Mouse (Mus musculus): ENCODE data around the gene Fxr2. TPM values are rescaled to one million over a fixed set of nuclear protein-coding genes. Genes with fewer than 3 reads are reported as not detected.
A peak's percentile ranks its signal among the peaks of the same experiment; 100 is the strongest.

The Fxr2 gene
- polyA plus RNA-seq, 1 experiment from 2014 or later = 41.5 TPM

DNA sequence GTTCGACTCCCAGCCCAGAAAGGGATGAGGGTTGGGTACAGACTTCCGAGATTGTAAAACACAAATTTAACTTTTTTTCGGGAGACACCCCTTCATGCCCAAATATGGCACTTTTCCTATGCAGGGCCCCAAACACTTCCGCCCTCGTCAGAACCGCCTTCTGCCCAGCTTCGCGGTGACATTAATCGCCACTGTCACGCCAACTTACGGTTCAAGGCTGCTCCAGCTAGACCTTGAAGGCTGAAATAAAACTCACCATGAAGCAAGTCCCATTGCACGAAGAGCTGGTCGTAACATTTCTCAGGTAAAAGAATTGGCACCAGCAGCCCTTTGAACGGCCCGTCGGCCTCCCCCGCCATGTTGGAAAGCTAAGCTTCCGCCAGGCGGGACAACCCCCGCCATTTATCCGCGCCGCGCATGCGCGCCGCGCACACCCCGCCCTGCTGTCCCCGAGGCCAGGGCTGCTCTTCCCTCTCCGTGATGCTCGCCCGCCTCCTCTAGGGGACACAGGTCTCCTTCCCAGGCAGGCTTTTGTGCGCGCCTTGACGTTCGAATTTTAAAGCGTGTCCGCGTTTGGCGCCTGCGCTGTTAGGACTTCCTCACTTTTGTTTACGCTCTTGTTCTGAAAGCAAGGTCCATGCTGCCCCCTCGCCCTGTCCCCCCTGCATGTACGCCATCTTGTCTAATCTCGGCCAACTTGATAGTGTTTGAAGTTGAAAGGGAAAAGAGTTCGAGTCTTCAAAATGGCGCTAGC, 29.6 kb downstream of the Fxr2 start, which contains the start of gene Mpdu1:
TSS of gene Mpdu1 (minus strand) at position 430 of the 754 bp plus-strand sequence.
- peaks cover 48% of the 10 kb centered on the region for H3K36me3 ChIP-seq
- under 1% methylated on average over 48 of the region's 48 CpGs for WGBS
- H3K4me2 ChIP-seq = peak within 1 kb of the TSS; percentile 55
- peak; percentile 96 for ATAC-seq (ENCODE audit: low FRiP score, low read depth)
- no peaks in the 10 kb centered on the region for H3K27me3 ChIP-seq
- peak within 1 kb of the TSS; percentile 94 for H3K27ac ChIP-seq (replicated peaks)
- H3K9me3 ChIP-seq = no peaks in the 10 kb centered on the region
- peaks cover 25% of the 10 kb centered on the region for H3K4me1 ChIP-seq (replicated peaks)
- peak within 1 kb of the TSS; percentile 59 for H3K9ac ChIP-seq
- H3K4me3 ChIP-seq = peak within 1 kb of the TSS; percentile 57

DNA sequence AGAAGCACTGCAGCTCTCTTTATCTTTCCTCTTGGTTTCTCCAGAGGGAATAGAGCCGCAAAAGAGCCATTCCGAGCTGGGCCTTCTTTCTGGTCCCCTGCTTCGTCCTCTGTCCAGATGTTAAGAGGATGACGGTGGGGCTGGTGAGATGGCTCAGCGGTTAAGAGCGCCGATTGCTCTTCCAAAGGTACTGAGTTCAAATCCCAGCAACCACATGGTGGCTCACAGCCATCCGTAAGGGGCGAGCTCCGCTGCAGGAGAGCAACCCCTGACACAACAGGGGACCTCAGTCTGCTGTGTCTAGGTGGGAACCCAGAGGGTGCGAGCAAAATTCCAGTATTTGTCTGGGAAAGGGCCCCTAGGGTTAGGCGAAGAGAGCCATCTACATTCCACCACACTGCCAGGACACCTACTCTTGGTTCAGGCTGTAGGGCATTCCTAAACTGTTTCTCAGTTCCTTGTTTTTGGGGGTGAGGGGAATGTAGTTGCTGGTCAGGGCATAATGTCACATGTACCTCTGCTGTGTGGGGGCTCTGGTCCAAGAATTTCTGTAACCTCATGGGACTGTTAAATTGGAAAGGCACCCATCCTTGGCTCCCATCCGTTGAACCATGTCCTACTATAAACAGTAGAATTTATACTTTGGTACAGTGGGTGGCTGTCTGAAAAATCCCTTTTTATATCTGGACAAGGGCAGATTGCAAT, 30.3 kb downstream of the Fxr2 start:
- H3K27me3 ChIP-seq = no peaks in the 10 kb centered on the region
- H3K27ac ChIP-seq (replicated peaks) = peak overlapping the region; percentile 94
- H3K9me3 ChIP-seq = no peaks in the 10 kb centered on the region
- 67% methylated on average over 13 of the region's 13 CpGs for WGBS
- peak overlapping the region; percentile 57 for H3K4me3 ChIP-seq
- H3K4me1 ChIP-seq (replicated peaks) = peaks cover 25% of the 10 kb centered on the region
- peak; percentile 21; the same call in 1 of the 2 replicates for ATAC-seq (ENCODE audit: low FRiP score, low read depth)
- H3K9ac ChIP-seq = peak overlapping the region; percentile 59
- H3K4me2 ChIP-seq = peak overlapping the region; percentile 55
- H3K36me3 ChIP-seq = peaks cover 48% of the 10 kb centered on the region

DNA sequence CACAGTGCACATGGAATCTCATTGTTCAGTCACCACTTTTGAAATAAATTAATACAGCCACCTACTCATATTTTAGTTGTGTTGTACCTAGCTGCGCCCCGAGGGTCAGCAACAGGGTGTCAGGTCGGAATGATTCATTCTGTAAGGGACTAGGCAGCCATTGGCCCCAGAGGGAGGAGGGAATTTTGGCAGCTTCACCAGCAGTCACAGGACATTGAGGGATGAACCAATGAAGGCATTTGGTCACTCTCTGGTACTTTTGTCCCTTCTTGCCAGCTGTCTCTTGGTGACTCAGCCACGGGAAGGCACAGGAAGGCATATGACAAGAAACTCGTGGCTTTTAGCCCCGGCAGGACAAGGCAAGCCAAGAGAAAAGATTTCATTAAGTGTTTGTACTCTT, 31.0 kb downstream of the Fxr2 start:
- no peak for ATAC-seq (ENCODE audit: low FRiP score, low read depth)
- Histone ChIP-seq H3K36me3 (peaks cover 48% of the 10 kb centered on the region), H3K4me1 (replicated peaks) (peaks cover 25% of the 10 kb centered on the region), H3K4me3 (no peak overlapping the region), H3K9me3 (no peaks in the 10 kb centered on the region), H3K27ac (replicated peaks) (0 out of 2 replicates have a peak overlapping the region, but pooled peaks have one; percentile 6), H3K4me2 (no peak overlapping the region), H3K27me3 (no peaks in the 10 kb centered on the region), H3K9ac (no peak overlapping the region)
- 80% methylated on average over 6 of the region's 6 CpGs for WGBS

DNA sequence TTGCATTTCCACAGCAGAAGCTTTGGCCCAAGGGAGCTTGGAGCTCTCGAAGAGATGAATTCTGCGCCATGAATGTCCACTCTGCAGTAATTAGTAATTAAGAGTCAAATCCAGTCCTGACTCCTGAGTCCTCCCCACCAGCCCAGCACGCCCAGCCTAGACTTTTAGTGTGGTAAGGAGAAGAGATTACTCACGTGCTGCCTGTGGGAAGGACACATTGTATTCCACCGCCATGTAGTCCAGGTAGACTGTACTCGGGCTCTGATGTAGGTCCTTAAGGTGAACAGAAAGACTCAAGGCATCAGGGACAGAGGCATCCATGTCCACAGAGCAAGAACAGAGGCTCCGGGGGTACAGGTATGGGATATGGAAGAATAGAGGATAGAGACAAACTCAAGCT, 32.1 kb downstream of the Fxr2 start:
- Histone ChIP-seq H3K27me3 (no peaks in the 10 kb centered on the region), H3K9ac (no peak overlapping the region), H3K27ac (replicated peaks) (no peak overlapping the region), H3K4me3 (no peak overlapping the region), H3K9me3 (no peaks in the 10 kb centered on the region), H3K4me2 (no peak overlapping the region), H3K4me1 (replicated peaks) (peaks cover 34% of the 10 kb centered on the region), H3K36me3 (peaks cover 55% of the 10 kb centered on the region)
- no peak for ATAC-seq (ENCODE audit: low FRiP score, low read depth)
- 93% methylated on average over 7 of the region's 7 CpGs for WGBS

DNA sequence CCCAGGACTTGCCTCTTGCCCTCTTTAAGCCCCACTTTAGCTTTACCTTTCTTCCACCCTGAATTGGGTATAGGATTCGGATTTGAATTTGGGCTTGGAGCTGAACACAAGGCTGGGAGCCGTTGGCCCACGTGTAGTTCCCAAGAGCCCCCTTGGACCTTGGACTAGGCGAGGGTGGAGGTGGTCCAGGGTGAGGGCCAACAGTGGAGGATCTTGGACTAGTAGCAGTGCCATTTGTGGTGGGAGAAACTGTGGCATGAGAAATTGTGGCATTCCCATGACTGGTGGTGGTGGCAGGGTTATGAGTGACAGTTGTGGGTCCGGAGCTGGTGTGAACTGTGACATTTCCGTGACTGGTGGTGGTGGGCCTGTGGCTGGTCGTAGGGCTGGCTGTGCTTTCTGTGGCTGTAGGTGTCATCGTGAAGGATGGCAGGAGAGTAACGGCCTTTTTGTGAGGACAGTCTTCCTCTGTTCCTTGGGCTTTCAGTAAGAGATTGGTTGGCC, 32.7 kb downstream of the Fxr2 start:
- no peak for ATAC-seq (ENCODE audit: low FRiP score, low read depth)
- Histone ChIP-seq H3K4me2 (no peak overlapping the region), H3K36me3 (peaks cover 62% of the 10 kb centered on the region), H3K27ac (replicated peaks) (no peak overlapping the region), H3K4me1 (replicated peaks) (peaks cover 39% of the 10 kb centered on the region), H3K9me3 (no peaks in the 10 kb centered on the region), H3K9ac (no peak overlapping the region), H3K4me3 (no peak overlapping the region), H3K27me3 (no peaks in the 10 kb centered on the region)
- 79% methylated on average over 9 of the region's 9 CpGs for WGBS

DNA sequence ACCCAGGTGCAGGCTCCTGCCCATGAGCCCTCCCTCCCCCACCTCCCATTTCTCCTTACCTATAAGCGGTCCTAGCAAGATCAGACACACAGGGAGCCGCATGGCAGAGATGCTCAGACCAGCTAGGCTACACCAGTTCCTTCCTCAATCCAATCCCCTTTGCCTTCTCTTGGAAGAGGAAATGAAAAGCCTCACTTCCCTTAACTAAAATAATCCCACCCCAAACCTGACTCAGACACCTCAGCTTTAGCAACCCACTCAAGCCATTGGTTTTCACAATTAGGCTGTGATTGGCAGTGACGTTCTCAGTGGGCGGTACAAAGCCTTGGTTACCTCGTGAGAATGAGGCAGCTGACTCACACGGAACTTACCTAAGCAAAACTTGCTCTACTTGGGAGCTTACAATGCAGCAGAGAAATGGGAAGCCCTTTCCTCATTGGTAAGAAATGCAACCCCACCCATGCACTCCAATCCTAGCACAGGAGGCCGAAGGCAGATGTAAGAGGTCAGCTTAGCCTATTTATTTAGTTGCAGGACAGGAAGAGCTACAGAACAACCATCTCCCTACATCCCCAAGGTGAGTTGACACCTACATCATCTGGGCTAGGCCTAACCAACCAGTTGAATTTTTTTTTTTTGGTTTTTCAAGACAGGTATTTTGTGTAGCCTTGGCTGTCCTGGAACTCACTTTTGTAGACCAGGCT, 33.3 kb downstream of the Fxr2 start, which contains the start of gene Cd68:
TSS of gene Cd68 (minus strand) at position 193 of the 704 bp plus-strand sequence.
- peaks cover 37% of the 10 kb centered on the region for H3K4me1 ChIP-seq (replicated peaks)
- no peaks in the 10 kb centered on the region for H3K27me3 ChIP-seq
- H3K9me3 ChIP-seq = no peaks in the 10 kb centered on the region
- no peak within 1 kb of the TSS for H3K4me2 ChIP-seq
- ATAC-seq (ENCODE audit: low FRiP score, low read depth) = no peak
- H3K9ac ChIP-seq = no peak within 1 kb of the TSS
- H3K4me3 ChIP-seq = no peak within 1 kb of the TSS
- H3K27ac ChIP-seq (replicated peaks) = no peak within 1 kb of the TSS
- WGBS = 40% methylated on average over 7 of the region's 7 CpGs
- peaks cover 62% of the 10 kb centered on the region for H3K36me3 ChIP-seq

DNA sequence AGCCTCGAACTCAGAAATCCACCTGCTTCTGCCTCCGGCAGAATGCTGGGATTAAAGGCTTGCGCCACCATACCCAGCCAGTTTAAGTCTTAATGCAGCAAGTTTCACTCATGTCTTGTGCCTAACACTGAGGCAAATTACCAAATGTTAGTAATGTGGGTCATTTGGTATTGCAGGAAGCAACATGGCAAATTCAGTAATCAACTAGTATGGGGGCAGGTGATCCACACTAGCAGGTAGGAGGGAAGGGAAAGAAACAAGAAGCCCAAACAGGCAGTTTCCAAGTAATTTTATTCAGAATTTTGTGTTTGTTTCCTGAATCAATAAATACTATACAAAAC, 33.8 kb downstream of the Fxr2 start:
- Histone ChIP-seq H3K9ac (no peak overlapping the region), H3K27me3 (no peaks in the 10 kb centered on the region), H3K36me3 (peaks cover 62% of the 10 kb centered on the region), H3K27ac (replicated peaks) (no peak overlapping the region), H3K4me2 (no peak overlapping the region), H3K4me1 (replicated peaks) (peaks cover 31% of the 10 kb centered on the region), H3K4me3 (no peak overlapping the region), H3K9me3 (no peaks in the 10 kb centered on the region)
- no peak for ATAC-seq (ENCODE audit: low FRiP score, low read depth)
- 85% methylated on average over 3 of the region's 3 CpGs for WGBS

DNA sequence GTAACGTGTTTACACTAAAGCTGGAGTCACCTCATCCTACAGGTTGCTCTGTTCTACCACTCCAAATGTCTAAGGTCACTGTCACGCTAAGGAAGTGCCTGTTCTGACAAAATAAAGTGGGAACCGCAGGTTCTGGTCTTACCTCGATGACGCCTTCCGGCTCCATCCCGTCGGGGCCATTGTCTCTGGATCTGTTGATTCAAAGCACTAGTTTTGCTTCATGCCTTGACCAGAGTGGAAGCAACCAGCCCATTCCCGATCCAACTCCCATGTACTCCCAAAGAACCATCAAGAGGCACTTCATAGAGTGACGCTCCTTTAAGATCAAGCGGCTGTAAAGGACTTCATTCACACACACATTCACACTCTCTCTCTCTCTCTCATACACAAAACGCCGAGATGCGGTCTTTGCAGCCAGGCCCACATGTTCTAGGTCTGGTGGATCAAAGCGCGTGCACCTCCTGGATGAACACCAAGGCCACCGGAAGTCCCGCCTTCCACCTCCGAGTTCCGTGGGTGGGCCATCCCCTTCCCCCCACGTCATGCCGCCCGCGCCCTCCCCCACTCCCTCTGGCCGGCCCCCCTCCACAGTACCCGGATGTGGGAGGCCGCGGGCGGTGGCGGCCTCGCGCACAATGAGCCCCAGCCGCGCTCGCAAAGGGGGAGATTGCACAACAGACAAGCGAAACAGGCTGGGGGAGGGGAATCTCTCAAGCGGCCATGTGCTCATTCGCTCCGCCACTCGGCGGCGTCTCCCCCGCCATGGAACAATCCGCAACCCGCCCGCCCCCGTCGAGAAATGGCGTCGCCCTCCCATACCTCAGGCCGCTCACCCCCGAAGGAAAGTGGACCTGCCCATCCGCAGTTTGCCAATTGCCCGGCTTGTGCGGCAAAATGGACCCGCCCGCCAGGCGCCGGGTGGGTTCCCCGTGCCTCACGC, 38.3 kb downstream of the Fxr2 start:
- peak overlapping the region; percentile 85 for H3K4me3 ChIP-seq
- H3K4me1 ChIP-seq (replicated peaks) = peaks cover 29% of the 10 kb centered on the region
- peak; percentile 81 for ATAC-seq (ENCODE audit: low FRiP score, low read depth)
- peaks cover 68% of the 10 kb centered on the region for H3K36me3 ChIP-seq
- under 1% methylated on average over 54 of the region's 61 CpGs for WGBS
- peak overlapping the region; percentile 94 for H3K27ac ChIP-seq (replicated peaks)
- peak overlapping the region; percentile 74 for H3K4me2 ChIP-seq
- H3K9ac ChIP-seq = peak overlapping the region; percentile 82
- H3K27me3 ChIP-seq = no peaks in the 10 kb centered on the region
- no peaks in the 10 kb centered on the region for H3K9me3 ChIP-seq

DNA sequence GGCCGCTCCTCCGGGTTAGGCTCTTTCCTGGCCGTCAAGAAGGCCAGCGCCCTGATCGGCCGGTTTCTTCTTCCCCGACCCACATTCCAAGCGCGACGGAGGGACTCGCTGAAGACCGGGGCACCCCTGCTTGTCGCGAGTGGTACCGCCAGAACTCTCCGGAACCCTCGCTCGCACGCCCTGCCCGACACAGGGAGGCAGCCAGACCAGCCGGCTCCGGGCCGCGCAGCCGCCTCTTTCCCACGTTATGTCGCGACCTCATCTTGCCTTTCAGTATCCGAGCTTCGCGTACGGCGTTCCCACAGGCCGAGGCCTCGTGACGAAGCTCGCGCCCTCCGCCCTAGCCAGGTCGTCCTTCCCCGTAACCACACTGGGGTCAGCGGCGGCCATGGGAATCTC, 38.9 kb downstream of the Fxr2 start:
- peak; percentile 7; the same call in 1 of the 2 replicates for ATAC-seq (ENCODE audit: low FRiP score, low read depth)
- Histone ChIP-seq H3K9ac (peak overlapping the region; percentile 82), H3K4me2 (peak overlapping the region; percentile 74), H3K9me3 (no peaks in the 10 kb centered on the region), H3K27me3 (no peaks in the 10 kb centered on the region), H3K27ac (replicated peaks) (peak overlapping the region; percentile 94), H3K4me1 (replicated peaks) (peaks cover 29% of the 10 kb centered on the region), H3K36me3 (peaks cover 67% of the 10 kb centered on the region), H3K4me3 (peak overlapping the region; percentile 85)
- 0% methylated on average over 41 of the region's 43 CpGs for WGBS

DNA sequence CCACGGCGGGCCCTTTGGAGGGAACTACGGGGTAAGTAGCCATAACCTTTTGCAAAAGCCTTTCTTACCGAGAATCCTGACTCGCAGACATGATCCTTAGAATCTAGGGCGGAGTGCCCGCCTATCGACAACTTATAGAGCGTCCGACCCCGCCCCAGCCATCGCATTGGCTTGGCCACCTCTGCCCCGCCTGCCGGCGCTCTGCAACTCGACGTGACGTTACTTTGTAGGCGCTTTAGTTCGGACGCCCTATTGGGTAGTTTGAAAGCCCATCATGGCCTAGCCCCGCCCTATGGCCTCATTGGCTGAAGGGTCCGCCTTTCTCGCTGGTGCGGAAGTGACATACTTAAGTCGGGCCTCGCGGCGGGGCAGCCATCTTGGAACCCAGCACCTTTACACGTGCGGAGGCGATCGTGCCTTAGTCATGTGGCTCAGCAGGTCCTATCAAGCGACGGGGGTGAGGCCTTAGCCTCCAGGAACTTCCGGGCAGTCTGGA, 39.5 kb downstream of the Fxr2 start, which contains the start of gene Eif4a1:
TSS of gene Eif4a1 (minus strand) at position 213 of the 496 bp plus-strand sequence.
- H3K4me1 ChIP-seq (replicated peaks) = peaks cover 29% of the 10 kb centered on the region
- peak within 1 kb of the TSS; percentile 94 for H3K27ac ChIP-seq (replicated peaks)
- H3K9ac ChIP-seq = peak within 1 kb of the TSS; percentile 82
- H3K27me3 ChIP-seq = no peaks in the 10 kb centered on the region
- H3K36me3 ChIP-seq = peaks cover 70% of the 10 kb centered on the region
- H3K9me3 ChIP-seq = no peaks in the 10 kb centered on the region
- WGBS = 0% methylated on average over 36 of the region's 36 CpGs
- peak within 1 kb of the TSS; percentile 74 for H3K4me2 ChIP-seq
- ATAC-seq (ENCODE audit: low FRiP score, low read depth) = peak; percentile 98
- peak within 1 kb of the TSS; percentile 85 for H3K4me3 ChIP-seq

DNA sequence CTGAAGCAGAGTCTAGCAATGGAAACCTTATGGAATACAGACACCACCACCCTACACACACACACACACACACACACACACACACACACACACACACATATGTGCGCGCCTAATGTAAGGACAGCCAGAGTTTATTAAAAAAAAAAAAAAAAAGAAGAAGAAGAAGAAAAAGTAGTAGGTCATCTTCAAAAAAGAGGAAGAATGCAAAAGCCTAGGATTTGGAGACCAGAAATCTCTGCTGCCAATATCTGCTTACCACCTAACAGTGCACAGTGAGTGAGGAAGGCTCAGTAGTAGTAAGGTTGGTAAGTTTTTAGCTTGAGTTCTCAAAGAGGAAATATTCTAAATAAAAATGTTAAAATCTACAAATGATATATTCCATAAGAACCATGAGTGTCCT, 46.4 kb downstream of the Fxr2 start:
- H3K27me3 ChIP-seq = no peaks in the 10 kb centered on the region
- no peak overlapping the region for H3K27ac ChIP-seq (replicated peaks)
- H3K36me3 ChIP-seq = peaks cover 46% of the 10 kb centered on the region
- no peak overlapping the region for H3K4me3 ChIP-seq
- H3K9me3 ChIP-seq = no peaks in the 10 kb centered on the region
- peaks cover 45% of the 10 kb centered on the region for H3K4me1 ChIP-seq (replicated peaks)
- 100% methylated on average over 2 of the region's 2 CpGs for WGBS
- H3K9ac ChIP-seq = no peak overlapping the region
- no peak for ATAC-seq (ENCODE audit: low FRiP score, low read depth)
- H3K4me2 ChIP-seq = no peak overlapping the region

Data from hindbrain, embryonic 15.5 days (tissue).